Mouse (Mus musculus): Measurements from ENCODE around the gene Ccdc88c.
"Not testable (repeated sequence)": the region's sequence is repeated elsewhere in the genome, so short reads cannot be mapped to it uniquely, and the experiment has no call there.

The Ccdc88c gene

GRCm38 (mm10) chr12:101017971-101018371, 10.9 kb downstream of the Ccdc88c start:
- no peak for DNase-seq (ENCODE audit: low spot score in 2 of 2)

- DNase-seq (ENCODE audit: low spot score in 2 of 2): no peak
Measured at GRCm38 (mm10) chr12:101016412-101016928, 12.4 kb downstream of the Ccdc88c start.

GRCm38 (mm10) chr12:101015926-101016325, 12.9 kb downstream of the Ccdc88c start:
- no peak for DNase-seq (ENCODE audit: low spot score in 2 of 2)

GRCm38 (mm10) chr12:101015165-101015560, 13.7 kb downstream of the Ccdc88c start:
- no peak for DNase-seq (ENCODE audit: low spot score in 2 of 2)

GRCm38 (mm10) chr12:101014549-101015164, 14.2 kb downstream of the Ccdc88c start:
- no peak for DNase-seq (ENCODE audit: low spot score in 2 of 2)

GRCm38 (mm10) chr12:101013668-101014067, 15.2 kb downstream of the Ccdc88c start:
- not testable (repeated sequence) for DNase-seq (ENCODE audit: low spot score in 2 of 2)

GRCm38 (mm10) chr12:101013078-101013665, 15.7 kb downstream of the Ccdc88c start:
- DNase-seq (ENCODE audit: low spot score in 2 of 2): no peak

GRCm38 (mm10) chr12:101012197-101013077, 16.4 kb downstream of the Ccdc88c start:
- DNase-seq (ENCODE audit: low spot score in 2 of 2): no peak

- no peak for DNase-seq (ENCODE audit: low spot score in 2 of 2)
Measured at GRCm38 (mm10) chr12:101011017-101011416, 17.8 kb downstream of the Ccdc88c start.

- DNase-seq (ENCODE audit: low spot score in 2 of 2): no peak
Measured at GRCm38 (mm10) chr12:101010148-101010920, 18.5 kb downstream of the Ccdc88c start.

GRCm38 (mm10) chr12:101009225-101009624, 19.6 kb downstream of the Ccdc88c start:
- DNase-seq (ENCODE audit: low spot score in 2 of 2): no peak

- no peak for DNase-seq (ENCODE audit: low spot score in 2 of 2)
Measured at GRCm38 (mm10) chr12:101008648-101009047, 20.2 kb downstream of the Ccdc88c start.

GRCm38 (mm10) chr12:101007968-101008481, 20.8 kb downstream of the Ccdc88c start:
- peak in 1 of 2 experiments; percentile 41 for DNase-seq (ENCODE audit: low spot score in 2 of 2)

GRCm38 (mm10) chr12:101007427-101007826, 21.4 kb downstream of the Ccdc88c start:
- no peak for DNase-seq (ENCODE audit: low spot score in 2 of 2)

GRCm38 (mm10) chr12:101005665-101006420, 23.0 kb downstream of the Ccdc88c start:
- no peak for DNase-seq (ENCODE audit: low spot score in 2 of 2)

- no peak for DNase-seq (ENCODE audit: low spot score in 2 of 2)
Measured at GRCm38 (mm10) chr12:101004982-101005381, 23.9 kb downstream of the Ccdc88c start.

GRCm38 (mm10) chr12:101002801-101003513, 25.9 kb downstream of the Ccdc88c start:
- no peak for DNase-seq (ENCODE audit: low spot score in 2 of 2)

- no peak for DNase-seq (ENCODE audit: low spot score in 2 of 2)
Measured at GRCm38 (mm10) chr12:100999061-100999954, 29.5 kb downstream of the Ccdc88c start.

- DNase-seq (ENCODE audit: low spot score in 2 of 2): no peak
Measured at GRCm38 (mm10) chr12:100998564-100998962, 30.3 kb downstream of the Ccdc88c start.
